Mouse (Mus musculus): ENCODE results near the gene Npas1.

Npas1 gene

GRCm38 (mm10) chr7:16477628-16478027 lies at the start of gene Npas1:
Gene Npas1 (minus strand): TSS chr7:16477728.
- Histone ChIP-seq H3K9me3 (ENCODE audit: low read length) (no peaks in the 10 kb centered on the region), H3K4me1 (replicated peaks; ENCODE audit: low read depth, low read length) (peaks cover 44% of the 10 kb centered on the region), H3K36me3 (ENCODE audit: insufficient read depth, low read length) (no peaks in the 10 kb centered on the region), H3K27me3 (ENCODE audit: insufficient read depth, low read length) (peaks cover 63% of the 10 kb centered on the region), H3K4me3 (replicated peaks; ENCODE audit: low read length) (peak within 1 kb of the TSS; percentile 79)
- no peak for TF ChIP-seq CTCF (conservative IDR thresholded peaks at IDR 0.05; ENCODE audit: low read length)
- no peak for TF ChIP-seq POU5F1 (IDR thresholded peaks at IDR 0.05; ENCODE audit: borderline replicate concordance, low read length)
- TF ChIP-seq NANOG (IDR thresholded peaks at IDR 0.05; ENCODE audit: borderline replicate concordance, low read length), result no peak

GRCm38 (mm10) chr7:16525995-16526394 lies 48.5 kb upstream of the Npas1 start:
- Histone ChIP-seq H3K36me3 (ENCODE audit: insufficient read depth, low read length) (peaks cover 43% of the 10 kb centered on the region), H3K4me3 (replicated peaks; ENCODE audit: low read length) (no peak overlapping the region), H3K27me3 (ENCODE audit: insufficient read depth, low read length) (no peaks in the 10 kb centered on the region), H3K4me1 (replicated peaks; ENCODE audit: low read depth, low read length) (peaks cover 16% of the 10 kb centered on the region), H3K9me3 (ENCODE audit: low read length) (no peaks in the 10 kb centered on the region)
- TF ChIP-seq CTCF (conservative IDR thresholded peaks at IDR 0.05; ENCODE audit: low read length), result no peak
- TF ChIP-seq POU5F1 (IDR thresholded peaks at IDR 0.05; ENCODE audit: borderline replicate concordance, low read length), result no peak
- no peak for TF ChIP-seq NANOG (IDR thresholded peaks at IDR 0.05; ENCODE audit: borderline replicate concordance, low read length)

DNA sequence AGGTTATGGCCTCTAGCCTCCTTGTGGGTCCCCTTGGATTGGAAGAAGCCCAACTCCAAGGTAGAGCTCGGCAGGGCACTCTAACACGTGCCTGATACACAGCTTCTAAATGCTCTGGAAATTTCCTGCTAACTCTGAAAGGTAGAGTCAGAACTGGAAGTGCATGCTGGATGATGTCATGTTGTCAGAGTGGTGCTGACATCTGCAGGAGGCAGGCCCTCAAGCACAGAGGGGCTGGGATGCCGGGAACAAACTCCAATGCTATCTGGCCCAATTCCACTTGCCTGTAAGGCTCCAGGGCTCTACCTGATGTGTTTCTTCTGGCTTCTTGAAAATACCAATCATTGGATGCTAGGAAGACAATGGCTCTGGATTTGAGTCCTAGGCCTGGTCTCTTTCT lies 47.9 kb upstream of the Npas1 start:
- peaks cover 16% of the 10 kb centered on the region for H3K4me1 ChIP-seq (replicated peaks; ENCODE audit: low read depth, low read length)
- H3K36me3 ChIP-seq (ENCODE audit: insufficient read depth, low read length), result peaks cover 43% of the 10 kb centered on the region
- no peak overlapping the region for H3K4me3 ChIP-seq (replicated peaks; ENCODE audit: low read length)
- H3K27me3 ChIP-seq (ENCODE audit: insufficient read depth, low read length), result no peaks in the 10 kb centered on the region
- TF ChIP-seq POU5F1 (IDR thresholded peaks at IDR 0.05; ENCODE audit: borderline replicate concordance, low read length), result no peak
- no peaks in the 10 kb centered on the region for H3K9me3 ChIP-seq (ENCODE audit: low read length)

DNA sequence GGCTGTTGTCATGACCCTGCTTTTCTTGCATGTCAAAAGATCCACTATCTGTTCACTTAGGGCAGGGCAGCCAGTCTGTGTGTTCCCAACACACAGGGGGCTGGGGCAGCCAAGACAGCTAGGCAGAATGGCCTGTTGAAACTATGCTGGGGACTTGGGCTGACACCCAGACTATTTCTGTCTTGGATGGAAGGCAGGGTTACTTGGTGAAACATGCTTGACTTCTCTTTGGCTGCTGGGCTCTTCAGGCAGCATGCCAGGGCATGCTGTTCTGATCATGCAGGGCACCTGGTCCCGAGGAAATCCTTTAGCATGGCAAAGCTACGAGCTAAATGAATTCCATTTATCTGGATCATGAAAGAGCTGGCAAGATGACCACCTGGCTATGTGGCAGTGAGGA lies 46.8 kb upstream of the Npas1 start:
- peaks cover 16% of the 10 kb centered on the region for H3K4me1 ChIP-seq (replicated peaks; ENCODE audit: low read depth, low read length)
- TF ChIP-seq CTCF (conservative IDR thresholded peaks at IDR 0.05; ENCODE audit: low read length) (no peak), NANOG (IDR thresholded peaks at IDR 0.05; ENCODE audit: borderline replicate concordance, low read length) (no peak), POU5F1 (IDR thresholded peaks at IDR 0.05; ENCODE audit: borderline replicate concordance, low read length) (no peak)
- H3K4me3 ChIP-seq (replicated peaks; ENCODE audit: low read length), result no peak overlapping the region
- H3K36me3 ChIP-seq (ENCODE audit: insufficient read depth, low read length), result peaks cover 43% of the 10 kb centered on the region
- no peaks in the 10 kb centered on the region for H3K9me3 ChIP-seq (ENCODE audit: low read length)
- H3K27me3 ChIP-seq (ENCODE audit: insufficient read depth, low read length), result no peaks in the 10 kb centered on the region

GRCm38 (mm10) chr7:16519310-16519709 lies 41.8 kb upstream of the Npas1 start:
- no peaks in the 10 kb centered on the region for H3K9me3 ChIP-seq (ENCODE audit: low read length)
- H3K4me3 ChIP-seq (replicated peaks; ENCODE audit: low read length), result no peak overlapping the region
- peaks cover 11% of the 10 kb centered on the region for H3K4me1 ChIP-seq (replicated peaks; ENCODE audit: low read depth, low read length)
- TF ChIP-seq NANOG (IDR thresholded peaks at IDR 0.05; ENCODE audit: borderline replicate concordance, low read length) (no peak), CTCF (conservative IDR thresholded peaks at IDR 0.05; ENCODE audit: low read length) (no peak), POU5F1 (IDR thresholded peaks at IDR 0.05; ENCODE audit: borderline replicate concordance, low read length) (no peak)
- peaks cover 26% of the 10 kb centered on the region for H3K36me3 ChIP-seq (ENCODE audit: insufficient read depth, low read length)
- H3K27me3 ChIP-seq (ENCODE audit: insufficient read depth, low read length), result no peaks in the 10 kb centered on the region

DNA sequence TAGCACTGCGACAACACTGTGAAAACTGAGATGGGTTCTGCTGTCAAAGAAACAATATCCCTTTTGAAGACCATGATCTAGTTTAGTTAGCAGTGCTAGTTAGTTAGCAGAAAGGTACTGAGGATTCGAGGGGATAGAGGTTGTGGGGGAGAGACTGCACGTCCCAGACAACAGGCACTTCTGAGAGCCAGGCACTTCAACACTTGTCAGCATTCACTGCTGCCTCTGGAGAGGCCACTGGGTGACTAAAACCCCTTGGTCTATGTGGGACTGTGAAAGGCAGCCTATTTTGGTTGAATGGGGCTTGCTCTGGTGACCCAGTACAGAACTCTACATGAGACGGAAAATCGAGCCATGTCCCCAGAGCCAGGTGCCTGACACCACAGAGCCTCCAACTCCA lies 39.7 kb upstream of the Npas1 start:
- TF ChIP-seq CTCF (conservative IDR thresholded peaks at IDR 0.05; ENCODE audit: low read length), result no peak
- Histone ChIP-seq H3K9me3 (ENCODE audit: low read length) (no peaks in the 10 kb centered on the region), H3K4me1 (replicated peaks; ENCODE audit: low read depth, low read length) (peaks cover 3% of the 10 kb centered on the region; the same call in 1 of the 2 replicates), H3K4me3 (replicated peaks; ENCODE audit: low read length) (no peak overlapping the region), H3K27me3 (ENCODE audit: insufficient read depth, low read length) (no peaks in the 10 kb centered on the region), H3K36me3 (ENCODE audit: insufficient read depth, low read length) (peaks cover 34% of the 10 kb centered on the region)

DNA sequence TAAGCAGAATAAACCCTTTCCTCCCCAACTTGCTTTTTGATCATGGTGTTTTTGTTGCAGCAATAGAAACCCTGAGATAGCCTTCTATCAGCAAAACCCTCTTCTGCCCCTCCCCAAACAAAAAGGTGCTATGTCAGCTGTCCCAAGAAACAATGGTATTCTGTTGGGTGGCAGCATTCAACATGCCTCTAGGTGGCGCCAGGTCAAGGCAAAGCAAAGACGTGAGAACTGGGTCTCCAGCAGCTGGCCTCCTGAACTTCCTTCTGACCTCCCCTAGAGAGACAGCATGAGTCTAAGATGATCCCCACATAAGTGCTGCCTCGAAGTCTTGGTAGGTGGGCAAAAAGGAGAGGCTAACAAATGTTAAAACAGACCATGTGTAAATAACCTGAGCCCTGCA lies 29.8 kb upstream of the Npas1 start:
- TF ChIP-seq NANOG (IDR thresholded peaks at IDR 0.05; ENCODE audit: borderline replicate concordance, low read length) (no peak), POU5F1 (IDR thresholded peaks at IDR 0.05; ENCODE audit: borderline replicate concordance, low read length) (no peak), CTCF (conservative IDR thresholded peaks at IDR 0.05; ENCODE audit: low read length) (peak; percentile 88)
- peaks cover 63% of the 10 kb centered on the region for H3K36me3 ChIP-seq (ENCODE audit: insufficient read depth, low read length)

DNA sequence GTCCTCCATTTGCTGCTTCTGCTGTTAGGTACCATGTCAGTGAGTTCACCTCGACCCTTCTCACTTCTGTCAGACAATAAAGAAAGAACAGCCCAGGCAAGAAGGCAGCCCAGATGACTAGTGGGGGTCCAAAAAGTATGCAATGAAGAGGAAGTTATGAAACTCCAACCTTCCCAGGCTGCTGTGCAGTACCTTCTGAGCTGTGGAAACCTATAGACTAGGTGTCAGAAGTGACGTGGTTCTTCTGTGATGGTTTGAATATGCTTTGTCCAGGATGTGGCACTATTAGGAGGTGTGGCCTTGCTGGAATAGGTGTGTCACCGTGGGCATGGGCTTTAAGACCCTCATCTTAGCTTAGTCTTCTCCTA lies 27.7 kb upstream of the Npas1 start:
- H3K27me3 ChIP-seq (ENCODE audit: insufficient read depth, low read length), result no peaks in the 10 kb centered on the region
- 0 out of 2 replicates have a peak, but pooled peaks cover 3% of the 10 kb centered on the region for H3K4me1 ChIP-seq (replicated peaks; ENCODE audit: low read depth, low read length)
- H3K4me3 ChIP-seq (replicated peaks; ENCODE audit: low read length), result no peak overlapping the region
- H3K9me3 ChIP-seq (ENCODE audit: low read length), result no peaks in the 10 kb centered on the region
- H3K36me3 ChIP-seq (ENCODE audit: insufficient read depth, low read length), result peaks cover 66% of the 10 kb centered on the region
- TF ChIP-seq NANOG (IDR thresholded peaks at IDR 0.05; ENCODE audit: borderline replicate concordance, low read length) (no peak), POU5F1 (IDR thresholded peaks at IDR 0.05; ENCODE audit: borderline replicate concordance, low read length) (no peak), CTCF (conservative IDR thresholded peaks at IDR 0.05; ENCODE audit: low read length) (no peak)

More for the DNA sequence above, 29.8 kb upstream of the Npas1 start:
- no peak overlapping the region for H3K4me3 ChIP-seq (replicated peaks; ENCODE audit: low read length)
- no peaks in the 10 kb centered on the region for H3K27me3 ChIP-seq (ENCODE audit: insufficient read depth, low read length)
- H3K9me3 ChIP-seq (ENCODE audit: low read length), result no peaks in the 10 kb centered on the region
- H3K4me1 ChIP-seq (replicated peaks; ENCODE audit: low read depth, low read length), result 0 out of 2 replicates have a peak, but pooled peaks cover 3% of the 10 kb centered on the region

- H3K9me3 ChIP-seq (ENCODE audit: low read length), result no peaks in the 10 kb centered on the region
- no peaks in the 10 kb centered on the region for H3K27me3 ChIP-seq (ENCODE audit: insufficient read depth, low read length)
- H3K36me3 ChIP-seq (ENCODE audit: insufficient read depth, low read length), result peaks cover 70% of the 10 kb centered on the region
- H3K4me1 ChIP-seq (replicated peaks; ENCODE audit: low read depth, low read length), result 0 out of 2 replicates have a peak, but pooled peaks cover 3% of the 10 kb centered on the region
- TF ChIP-seq NANOG (IDR thresholded peaks at IDR 0.05; ENCODE audit: borderline replicate concordance, low read length) (no peak), POU5F1 (IDR thresholded peaks at IDR 0.05; ENCODE audit: borderline replicate concordance, low read length) (no peak)
- no peak overlapping the region for H3K4me3 ChIP-seq (replicated peaks; ENCODE audit: low read length)
Observed at GRCm38 (mm10) chr7:16504573-16505225, 27.2 kb upstream of the Npas1 start.

Measured in E14TG2a.4 (cell line).